Mouse (Mus musculus): ENCODE measurements around the gene Hey2.

The Hey2 gene

GRCm38 (mm10) chr10:30842643-30843437 is at the start of gene Hey2:
Hey2 (minus strand) TSS chr10:30842801.
- DNase-seq (ENCODE audit: low read depth, low spot score): peak; percentile 91

- no peak for DNase-seq (ENCODE audit: low read depth, low spot score)
Measured at GRCm38 (mm10) chr10:30883085-30883760, 40.6 kb upstream of the Hey2 start.

- DNase-seq (ENCODE audit: low read depth, low spot score): no peak
Measured at GRCm38 (mm10) chr10:30881109-30881508, 38.5 kb upstream of the Hey2 start.

- DNase-seq (ENCODE audit: low read depth, low spot score): no peak
Measured at GRCm38 (mm10) chr10:30845101-30845825, 2.7 kb upstream of the Hey2 start.

GRCm38 (mm10) chr10:30844191-30845010 is 1.8 kb upstream of the Hey2 start:
- DNase-seq (ENCODE audit: low read depth, low spot score): no peak

- DNase-seq (ENCODE audit: low read depth, low spot score): no peak
Measured at GRCm38 (mm10) chr10:30843438-30844190, 1.0 kb upstream of the Hey2 start.

- DNase-seq (ENCODE audit: low read depth, low spot score): no peak
Measured at GRCm38 (mm10) chr10:30842228-30842627, 373 bp downstream of the Hey2 start.

GRCm38 (mm10) chr10:30840824-30841223 is 1.8 kb downstream of the Hey2 start:
- no peak for DNase-seq (ENCODE audit: low read depth, low spot score)

GRCm38 (mm10) chr10:30838188-30838587 is 4.4 kb downstream of the Hey2 start:
- no peak for DNase-seq (ENCODE audit: low read depth, low spot score)

GRCm38 (mm10) chr10:30825049-30825448 is 17.6 kb downstream of the Hey2 start:
- no peak for DNase-seq (ENCODE audit: low read depth, low spot score)

- DNase-seq (ENCODE audit: low read depth, low spot score): peak; percentile 91
Measured at GRCm38 (mm10) chr10:30810967-30811293, 31.7 kb downstream of the Hey2 start.

- DNase-seq (ENCODE audit: low read depth, low spot score): peak; percentile 72
Measured at GRCm38 (mm10) chr10:30810247-30810966, 32.2 kb downstream of the Hey2 start.

- DNase-seq (ENCODE audit: low read depth, low spot score): no peak
Measured at GRCm38 (mm10) chr10:30803587-30804253, 38.9 kb downstream of the Hey2 start.

GRCm38 (mm10) chr10:30802681-30803586 is 39.7 kb downstream of the Hey2 start, which contains the start of gene Ncoa7:
Ncoa7 (minus strand) TSS chr10:30803326.
- DNase-seq (ENCODE audit: low read depth, low spot score): peak; percentile 37

GRCm38 (mm10) chr10:30802033-30802432 is 40.6 kb downstream of the Hey2 start:
- DNase-seq (ENCODE audit: low read depth, low spot score): no peak

GRCm38 (mm10) chr10:30799713-30800450 is 42.7 kb downstream of the Hey2 start:
- DNase-seq (ENCODE audit: low read depth, low spot score): no peak

GRCm38 (mm10) chr10:30796469-30797261 is 45.9 kb downstream of the Hey2 start:
- DNase-seq (ENCODE audit: low read depth, low spot score): no peak
